Mouse (Mus musculus) stomach, embryonic 14.5 days (tissue): ENCODE results near the gene Epas1. TPM values are rescaled to one million over a fixed set of nuclear protein-coding genes. Genes with fewer than 3 reads are reported as not detected.
A peak's percentile ranks its signal among the peaks of the same experiment; 100 is the strongest.

Experiments
- ATAC-seq: fragments of 200-750 bp; cut with Nextera tagmentation; 2 replicates; pipeline ENCODE4 v1.8.0; 2017; ENCODE audit warnings: low read depth, moderate TSS enrichment; ENCODE audit not compliant: insufficient number of reproducible peaks, insufficient read depth, low FRiP score
- H3K27ac ChIP-seq: fragments of 300-500 bp; sonication (generic); 2 replicates; pipeline ENCODE4 v1.5.1; 2014; ENCODE audit warnings: mild to moderate bottlenecking, low read length, moderate library complexity, mixed read lengths
- H3K27me3 ChIP-seq: fragments of 300-500 bp; sonication (generic); 2 replicates; pipeline ENCODE4 v1.6.1; 2014; ENCODE audit warnings: low read length, control low read depth, mixed read lengths; ENCODE audit not compliant: control insufficient read depth, insufficient read depth
- H3K36me3 ChIP-seq: fragments of 300-500 bp; sonication (generic); 2 replicates; pipeline ENCODE4 v1.6.1; 2014; ENCODE audit warnings: mild to moderate bottlenecking, control low read depth, low read length, moderate library complexity, mixed read lengths; ENCODE audit not compliant: control insufficient read depth, insufficient read depth
- H3K4me1 ChIP-seq: fragments of 300-500 bp; sonication (generic); 2 replicates; pipeline ENCODE4 v1.6.1; 2014; ENCODE audit warnings: low read length, control low read depth, mixed read lengths; ENCODE audit not compliant: control insufficient read depth, insufficient read depth
- H3K4me2 ChIP-seq: fragments of 300-500 bp; sonication (generic); replicated peaks from 2 replicates; pipeline ENCODE4 v1.6.1; 2014; ENCODE audit warnings: low read depth, low read length, control low read depth
- H3K4me3 ChIP-seq: fragments of 300-500 bp; sonication (generic); 2 replicates; pipeline ENCODE4 v1.5.1; 2014; ENCODE audit warnings: low read depth, low read length, control low read depth
- H3K9ac ChIP-seq: fragments of 300-500 bp; sonication (generic); replicated peaks from 2 replicates; pipeline ENCODE4 v1.6.1; 2014; ENCODE audit warnings: low read depth, mild to moderate bottlenecking, control low read depth, low read length, moderate library complexity, mixed read lengths
- H3K9me3 ChIP-seq: fragments of 300-500 bp; sonication (generic); 2 replicates; pipeline ENCODE4 v1.6.1; 2016; ENCODE audit warnings: low read depth, low read length, control low read depth; ENCODE audit not compliant: control insufficient read depth
- WGBS: fragments of 180-500 bp; shearing (Covaris S2); extraction: QIAGEN DNeasy Blood & Tissue Kit; methylation state at CpG from one replicate; pipeline ENCODE4 v1.1.7; 2014; 5-methylcytosine and 5-hydroxymethylcytosine counted together
- polyA plus RNA-seq: library from polyadenylated mRNA; unstranded; fragments of >200 nt; fragmentation: Nextera tagmentation; extraction: Ambion mirVana; gene quantifications from 2 replicates; pipeline ENCODE4 v1.2.1, GENCODE M21; 2014

The Epas1 gene
- polyA plus RNA-seq, 1 experiment from 2014 or later, result 8.4 TPM

- Histone ChIP-seq H3K27ac (no peak overlapping the region), H3K4me2 (no peak overlapping the region), H3K9me3 (no peaks in the 10 kb centered on the region), H3K4me3 (no peak overlapping the region), H3K9ac (no peak overlapping the region), H3K27me3 (no peaks in the 10 kb centered on the region), H3K4me1 (0 out of 2 replicates have a peak, but pooled peaks cover 3% of the 10 kb centered on the region), H3K36me3 (no peaks in the 10 kb centered on the region)
- ATAC-seq, result no peak
- 88% methylated on average over 7 of the region's 7 CpGs for WGBS
These were observed 10.1 kb upstream of the Epas1 start for GRCm38 (mm10) chr17:86743351-86743941.

GRCm38 (mm10) chr17:86744943-86745342, 8.6 kb upstream of the Epas1 start:
- WGBS, result 53% methylated on average over 6 of the region's 6 CpGs
- no peaks in the 10 kb centered on the region for H3K9me3 ChIP-seq
- no peaks in the 10 kb centered on the region for H3K27me3 ChIP-seq
- no peak overlapping the region for H3K9ac ChIP-seq
- H3K36me3 ChIP-seq, result no peaks in the 10 kb centered on the region
- no peak overlapping the region for H3K4me2 ChIP-seq
- H3K4me1 ChIP-seq, result 0 out of 2 replicates have a peak, but pooled peaks cover 3% of the 10 kb centered on the region
- no peak overlapping the region for H3K4me3 ChIP-seq
- ATAC-seq, result no peak
- H3K27ac ChIP-seq, result no peak overlapping the region

- WGBS, result 82% methylated on average over 10 of the region's 10 CpGs
- H3K36me3 ChIP-seq, result no peaks in the 10 kb centered on the region
- H3K27ac ChIP-seq, result no peak overlapping the region
- peaks cover 11% of the 10 kb centered on the region; the same call in 1 of the 2 replicates for H3K4me1 ChIP-seq
- H3K4me3 ChIP-seq, result no peak overlapping the region
- no peak overlapping the region for H3K4me2 ChIP-seq
- H3K9me3 ChIP-seq, result no peaks in the 10 kb centered on the region
- no peak overlapping the region for H3K9ac ChIP-seq
- H3K27me3 ChIP-seq, result peaks cover 8% of the 10 kb centered on the region; the same call in 1 of the 2 replicates
- no peak for ATAC-seq
These were observed 2.1 kb upstream of the Epas1 start for GRCm38 (mm10) chr17:86751373-86751871.

GRCm38 (mm10) chr17:86753931-86754805, 668 bp downstream of the Epas1 start:
- Histone ChIP-seq H3K4me1 (peaks cover 11% of the 10 kb centered on the region; the same call in 1 of the 2 replicates), H3K36me3 (no peaks in the 10 kb centered on the region), H3K4me2 (peak overlapping the region; percentile 96), H3K9ac (peak overlapping the region; percentile 18; the same call in 1 of the 2 replicates), H3K4me3 (peak overlapping the region; percentile 52), H3K9me3 (no peaks in the 10 kb centered on the region), H3K27ac (no peak overlapping the region), H3K27me3 (peaks cover 8% of the 10 kb centered on the region; the same call in 1 of the 2 replicates)
- under 1% methylated on average over 55 of the region's 55 CpGs for WGBS
- ATAC-seq, result peak; percentile 56

- WGBS, result 2% methylated on average over 52 of the region's 52 CpGs
- Histone ChIP-seq H3K4me3 (peak overlapping the region; percentile 52), H3K4me1 (peaks cover 11% of the 10 kb centered on the region; the same call in 1 of the 2 replicates), H3K36me3 (no peaks in the 10 kb centered on the region), H3K9ac (peak overlapping the region; percentile 18; the same call in 1 of the 2 replicates), H3K27me3 (peaks cover 8% of the 10 kb centered on the region; the same call in 1 of the 2 replicates), H3K4me2 (peak overlapping the region; percentile 96), H3K9me3 (no peaks in the 10 kb centered on the region), H3K27ac (no peak overlapping the region)
- no peak for ATAC-seq
These were observed 1.5 kb downstream of the Epas1 start for GRCm38 (mm10) chr17:86754806-86755571.

- peaks cover 11% of the 10 kb centered on the region; the same call in 1 of the 2 replicates for H3K4me1 ChIP-seq
- no peak overlapping the region for H3K27ac ChIP-seq
- H3K9me3 ChIP-seq, result no peaks in the 10 kb centered on the region
- no peak overlapping the region for H3K9ac ChIP-seq
- no peaks in the 10 kb centered on the region for H3K36me3 ChIP-seq
- H3K4me3 ChIP-seq, result peak overlapping the region; percentile 52
- ATAC-seq, result no peak
- H3K27me3 ChIP-seq, result peaks cover 8% of the 10 kb centered on the region; the same call in 1 of the 2 replicates
- 29% methylated on average over 11 of the region's 11 CpGs for WGBS
- peak overlapping the region; percentile 96 for H3K4me2 ChIP-seq
These were observed 2.2 kb downstream of the Epas1 start for GRCm38 (mm10) chr17:86755581-86756195.

GRCm38 (mm10) chr17:86757621-86758020, 4.1 kb downstream of the Epas1 start:
- no peaks in the 10 kb centered on the region for H3K36me3 ChIP-seq
- H3K4me3 ChIP-seq, result no peak overlapping the region
- H3K9ac ChIP-seq, result no peak overlapping the region
- 32% methylated on average over 2 of the region's 2 CpGs for WGBS
- ATAC-seq, result no peak
- no peak overlapping the region for H3K4me2 ChIP-seq
- H3K9me3 ChIP-seq, result no peaks in the 10 kb centered on the region
- peaks cover 8% of the 10 kb centered on the region; the same call in 1 of the 2 replicates for H3K27me3 ChIP-seq
- peaks cover 11% of the 10 kb centered on the region; the same call in 1 of the 2 replicates for H3K4me1 ChIP-seq
- H3K27ac ChIP-seq, result no peak overlapping the region
